Mouse (Mus musculus) kidney, embryonic 16.5 days (tissue): Measurements from ENCODE around the gene Atp12a. TPM values are rescaled to one million over a fixed set of nuclear protein-coding genes. Genes with fewer than 3 reads are reported as not detected.

Experiments used
- ATAC-seq: fragments of 200-750 bp; cut with Nextera tagmentation; 2 replicates; pipeline ENCODE4 v1.8.0; 2017; ENCODE audit warnings: moderate TSS enrichment; ENCODE audit not compliant: low FRiP score, low TSS enrichment
- H3K27ac ChIP-seq: fragments of 300-500 bp; sonication (generic); 2 replicates; pipeline ENCODE4 v1.5.1; 2014; ENCODE audit warnings: low read length
- H3K27me3 ChIP-seq: fragments of 300-500 bp; sonication (generic); 2 replicates; pipeline ENCODE4 v1.6.1; 2014; ENCODE audit warnings: low read length, control low read depth, mixed read lengths; ENCODE audit not compliant: insufficient read depth
- H3K36me3 ChIP-seq: fragments of 300-500 bp; sonication (generic); 2 replicates; pipeline ENCODE4 v1.6.1; 2014; ENCODE audit warnings: low read length, control low read depth, mixed read lengths; ENCODE audit not compliant: insufficient read depth
- H3K4me1 ChIP-seq: fragments of 300-500 bp; sonication (generic); 2 replicates; pipeline ENCODE4 v1.6.1; 2014; ENCODE audit warnings: low read length, control low read depth, mixed read lengths; ENCODE audit not compliant: insufficient read depth
- H3K4me2 ChIP-seq: fragments of 300-500 bp; sonication (generic); replicated peaks from 2 replicates; pipeline ENCODE4 v1.6.1; 2014; ENCODE audit warnings: low read depth, low read length
- H3K4me3 ChIP-seq: fragments of 300-500 bp; sonication (generic); 2 replicates; pipeline ENCODE4 v1.5.1; 2014; ENCODE audit warnings: mild to moderate bottlenecking, low read length
- H3K9ac ChIP-seq: fragments of 300-500 bp; sonication (generic); replicated peaks from 2 replicates; pipeline ENCODE4 v1.6.1; 2014; ENCODE audit warnings: low read length
- H3K9me3 ChIP-seq: fragments of 300-500 bp; sonication (generic); 2 replicates; pipeline ENCODE4 v1.6.1; 2016; ENCODE audit warnings: low read length, control low read depth
- WGBS: fragments of 180-500 bp; shearing (Covaris S2); extraction: QIAGEN DNeasy Blood & Tissue Kit; methylation state at CpG from one replicate; pipeline ENCODE4 v1.1.7; 2014; 5-methylcytosine and 5-hydroxymethylcytosine counted together
- polyA plus RNA-seq: library from polyadenylated mRNA; unstranded; fragments of >200 nt; fragmentation: Nextera tagmentation; extraction: Ambion mirVana; gene quantifications from 2 replicates; pipeline ENCODE4 v1.2.1, GENCODE M21; 2015

Gene Atp12a
- polyA plus RNA-seq = 2.8 and 2.9 TPM in 2 replicates

GRCm38 (mm10) chr14:56364711-56365237, at the start of gene Atp12a:
TSS of gene Atp12a (plus strand) at chr14:56365068.
- Histone ChIP-seq H3K4me1 (peaks cover 20% of the 10 kb centered on the region), H3K9ac (no peak within 1 kb of the TSS; the same call in 1 of the 2 replicates), H3K4me3 (peak within 1 kb of the TSS; percentile 49), H3K27ac (no peak within 1 kb of the TSS), H3K27me3 (peaks cover 52% of the 10 kb centered on the region), H3K36me3 (no peaks in the 10 kb centered on the region), H3K4me2 (peak within 1 kb of the TSS; percentile 87), H3K9me3 (no peaks in the 10 kb centered on the region)
- ATAC-seq = peak; percentile 70
- WGBS = under 1% methylated on average over 48 of the region's 48 CpGs

GRCm38 (mm10) chr14:56315519-56315918, 49.3 kb upstream of the Atp12a start:
- H3K4me2 ChIP-seq = no peak overlapping the region
- H3K4me1 ChIP-seq = no peaks in the 10 kb centered on the region
- H3K9me3 ChIP-seq = no peaks in the 10 kb centered on the region
- H3K9ac ChIP-seq = no peak overlapping the region
- H3K36me3 ChIP-seq = no peaks in the 10 kb centered on the region
- no peak overlapping the region for H3K4me3 ChIP-seq
- WGBS = 54% methylated on average over 7 of the region's 7 CpGs
- no peak overlapping the region for H3K27ac ChIP-seq
- ATAC-seq = no peak
- H3K27me3 ChIP-seq = no peaks in the 10 kb centered on the region

GRCm38 (mm10) chr14:56316333-56316732, 48.5 kb upstream of the Atp12a start:
- 83% methylated on average over 4 of the region's 4 CpGs for WGBS
- Histone ChIP-seq H3K27ac (no peak overlapping the region), H3K9me3 (no peaks in the 10 kb centered on the region), H3K9ac (no peak overlapping the region), H3K4me1 (no peaks in the 10 kb centered on the region), H3K27me3 (no peaks in the 10 kb centered on the region), H3K4me2 (no peak overlapping the region), H3K4me3 (no peak overlapping the region), H3K36me3 (no peaks in the 10 kb centered on the region)
- ATAC-seq = no peak

- no peaks in the 10 kb centered on the region for H3K9me3 ChIP-seq
- H3K4me2 ChIP-seq = no peak overlapping the region
- no peak for ATAC-seq
- no peak overlapping the region for H3K9ac ChIP-seq
- H3K4me3 ChIP-seq = no peak overlapping the region
- no peaks in the 10 kb centered on the region for H3K27me3 ChIP-seq
- WGBS = 32% methylated on average over 1 of the region's 1 CpGs
- H3K36me3 ChIP-seq = no peaks in the 10 kb centered on the region
- no peaks in the 10 kb centered on the region for H3K4me1 ChIP-seq
- H3K27ac ChIP-seq = no peak overlapping the region
Measured at GRCm38 (mm10) chr14:56322982-56323381, 41.9 kb upstream of the Atp12a start.

- H3K27ac ChIP-seq = no peak overlapping the region
- H3K27me3 ChIP-seq = no peaks in the 10 kb centered on the region
- no peaks in the 10 kb centered on the region for H3K36me3 ChIP-seq
- H3K9ac ChIP-seq = no peak overlapping the region
- H3K4me3 ChIP-seq = no peak overlapping the region
- no peak for ATAC-seq
- no peaks in the 10 kb centered on the region for H3K4me1 ChIP-seq
- no peaks in the 10 kb centered on the region for H3K9me3 ChIP-seq
- no peak overlapping the region for H3K4me2 ChIP-seq
Measured at GRCm38 (mm10) chr14:56325038-56325437, 39.8 kb upstream of the Atp12a start.

DNA sequence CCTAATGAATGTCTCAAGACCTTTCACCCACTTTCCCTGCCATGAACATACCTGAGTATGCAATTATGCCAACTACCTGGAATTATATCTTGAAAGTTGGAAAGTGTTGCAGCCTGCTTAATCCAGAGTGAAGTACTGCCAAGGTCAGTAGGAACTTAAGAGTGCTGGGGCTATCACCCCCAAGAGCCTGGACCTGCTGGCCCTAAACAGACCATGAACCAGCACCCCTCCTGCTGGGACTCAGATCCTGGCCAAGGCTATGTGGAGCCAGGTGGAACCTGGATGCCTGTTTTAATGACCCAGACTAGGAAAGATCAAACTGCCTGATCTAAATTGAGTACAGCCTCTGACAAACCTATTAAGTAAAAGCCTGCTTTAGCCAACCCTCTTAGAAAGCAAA, 31.2 kb upstream of the Atp12a start:
- H3K9ac ChIP-seq = no peak overlapping the region
- H3K4me2 ChIP-seq = no peak overlapping the region
- no peaks in the 10 kb centered on the region for H3K27me3 ChIP-seq
- peaks cover 7% of the 10 kb centered on the region for H3K4me1 ChIP-seq
- no peak overlapping the region for H3K4me3 ChIP-seq
- ATAC-seq = no peak
- H3K9me3 ChIP-seq = no peaks in the 10 kb centered on the region
- no peaks in the 10 kb centered on the region for H3K36me3 ChIP-seq
- H3K27ac ChIP-seq = no peak overlapping the region

- H3K27me3 ChIP-seq = no peaks in the 10 kb centered on the region
- no peak overlapping the region for H3K9ac ChIP-seq
- H3K27ac ChIP-seq = no peak overlapping the region
- 90% methylated on average over 5 of the region's 5 CpGs for WGBS
- ATAC-seq = no peak
- H3K4me1 ChIP-seq = peaks cover 7% of the 10 kb centered on the region
- H3K4me2 ChIP-seq = no peak overlapping the region
- no peaks in the 10 kb centered on the region for H3K36me3 ChIP-seq
- no peak overlapping the region for H3K4me3 ChIP-seq
- no peaks in the 10 kb centered on the region for H3K9me3 ChIP-seq
Measured at GRCm38 (mm10) chr14:56334437-56334836, 30.4 kb upstream of the Atp12a start.

DNA sequence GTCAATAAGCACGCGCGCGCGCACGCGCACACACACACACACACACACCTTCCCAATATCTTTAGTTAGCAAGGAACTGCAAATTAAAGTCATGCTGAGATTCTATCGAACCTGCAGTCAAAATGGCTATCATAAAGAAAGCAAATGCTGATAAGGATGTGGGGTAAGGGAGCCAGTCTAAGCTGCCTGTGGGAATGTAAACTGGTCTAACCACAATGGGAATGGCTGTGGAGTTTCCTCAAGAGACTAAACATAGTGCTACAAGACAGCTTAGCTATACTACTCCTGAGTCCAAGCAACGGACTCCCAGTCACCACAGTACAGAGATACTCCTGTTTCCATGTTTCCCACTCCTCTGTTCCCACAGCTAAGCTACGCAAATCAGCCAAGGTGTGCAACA, 28.8 kb upstream of the Atp12a start:
- H3K27me3 ChIP-seq = no peaks in the 10 kb centered on the region
- ATAC-seq = no peak
- peaks cover 7% of the 10 kb centered on the region for H3K4me1 ChIP-seq
- no peak overlapping the region for H3K27ac ChIP-seq
- no peak overlapping the region for H3K4me2 ChIP-seq
- H3K9ac ChIP-seq = no peak overlapping the region
- no peak overlapping the region for H3K4me3 ChIP-seq
- H3K9me3 ChIP-seq = no peaks in the 10 kb centered on the region
- 87% methylated on average over 10 of the region's 10 CpGs for WGBS
- no peaks in the 10 kb centered on the region for H3K36me3 ChIP-seq

- Histone ChIP-seq H3K27me3 (no peaks in the 10 kb centered on the region), H3K4me2 (no peak overlapping the region), H3K4me3 (no peak overlapping the region), H3K4me1 (peaks cover 7% of the 10 kb centered on the region), H3K27ac (no peak overlapping the region), H3K9ac (no peak overlapping the region), H3K36me3 (no peaks in the 10 kb centered on the region), H3K9me3 (no peaks in the 10 kb centered on the region)
- 55% methylated on average over 9 of the region's 9 CpGs for WGBS
- ATAC-seq = no peak
Measured at GRCm38 (mm10) chr14:56337075-56337474, 27.8 kb upstream of the Atp12a start.

DNA sequence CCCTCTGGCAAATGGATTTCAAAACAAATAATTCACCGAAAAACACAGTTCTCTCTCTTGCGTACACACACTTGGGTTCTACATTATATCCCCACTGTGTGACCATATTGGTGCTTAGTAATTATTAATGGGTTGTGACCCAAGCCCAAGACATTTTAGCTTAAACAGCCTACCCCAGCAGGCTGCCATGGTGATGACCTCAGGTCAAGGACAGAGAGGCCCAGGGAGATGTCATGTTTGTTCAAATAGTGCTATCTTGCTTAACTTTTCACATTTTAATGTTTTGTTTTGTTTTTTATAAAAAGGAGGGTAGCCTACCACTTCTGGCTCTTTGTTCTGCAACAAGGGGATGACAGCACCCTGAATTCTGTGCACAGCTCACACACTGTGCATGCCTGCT, 27.2 kb upstream of the Atp12a start:
- H3K27me3 ChIP-seq = no peaks in the 10 kb centered on the region
- WGBS = 79% methylated on average over 2 of the region's 2 CpGs
- H3K27ac ChIP-seq = no peak overlapping the region
- no peaks in the 10 kb centered on the region for H3K36me3 ChIP-seq
- peaks cover 7% of the 10 kb centered on the region for H3K4me1 ChIP-seq
- H3K9ac ChIP-seq = no peak overlapping the region
- H3K9me3 ChIP-seq = no peaks in the 10 kb centered on the region
- no peak overlapping the region for H3K4me2 ChIP-seq
- no peak for ATAC-seq
- H3K4me3 ChIP-seq = no peak overlapping the region
